Mouse (Mus musculus): ENCODE measurements around the gene Epp13.
"Not testable (repeated sequence)": the region's sequence is repeated elsewhere in the genome, so short reads cannot be mapped to it uniquely, and the experiment has no call there.

Gene Epp13

GRCm38 (mm10) chr7:6252410-6252809 is at the start of gene Epp13:
Gene Epp13, plus strand, starts transcription at chr7:6252710.
- CTCF ChIA-PET, result no interaction called here

- CTCF ChIA-PET, result no interaction called here
Observed at GRCm38 (mm10) chr7:6204200-6204599, 48.3 kb upstream of the Epp13 start.

DNA sequence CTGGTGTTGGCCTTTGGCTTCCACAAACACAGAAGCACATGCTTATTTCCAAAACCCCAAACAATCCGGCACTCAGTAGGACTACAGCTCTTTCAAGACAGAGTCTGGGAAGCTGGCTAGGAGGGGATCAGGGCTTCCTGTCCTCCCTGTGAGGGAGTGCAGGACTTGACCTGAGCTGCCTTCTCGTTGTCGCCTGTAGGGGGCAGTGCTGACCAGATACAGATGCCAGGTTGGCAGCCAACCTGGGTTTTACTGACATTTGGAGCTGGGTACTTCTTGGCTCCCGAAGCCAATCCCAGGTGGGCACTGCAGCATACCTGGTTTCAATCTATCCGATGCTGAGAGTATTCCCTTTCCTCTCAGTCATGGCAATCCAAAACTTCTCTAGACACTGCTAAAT is 39.4 kb upstream of the Epp13 start:
- CTCF ChIA-PET, result interaction anchor here (0.6 kb wide), 1 partner anchor 75 kb away, joined by 3 read pairs; no protein-coding TSS in a partner anchor

- CTCF ChIA-PET, result not testable (repeated sequence)
Observed at GRCm38 (mm10) chr7:6214691-6215090, 37.8 kb upstream of the Epp13 start.

- CTCF ChIA-PET, result no interaction called here
Observed at GRCm38 (mm10) chr7:6220147-6220546, 32.4 kb upstream of the Epp13 start.

DNA sequence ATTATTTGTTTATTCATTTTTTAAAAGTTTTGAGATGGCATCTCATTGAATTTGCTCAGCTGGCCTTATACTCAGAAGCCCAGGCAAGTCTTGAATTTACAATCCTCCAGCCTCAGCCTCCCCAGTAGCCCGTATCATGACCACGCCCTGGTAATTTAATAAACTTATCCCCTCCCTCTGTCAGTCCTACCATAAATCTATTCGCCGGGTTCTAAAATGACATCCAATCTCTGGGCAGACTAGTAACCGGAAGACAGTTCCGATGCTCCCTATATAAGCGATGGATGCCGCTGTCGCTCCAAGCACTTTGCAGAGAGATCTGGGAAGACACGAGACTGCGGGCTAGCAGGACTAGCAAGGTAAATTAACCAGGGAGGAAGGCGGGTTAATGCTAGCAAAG is 30.5 kb upstream of the Epp13 start, which contains the start of gene Zscan5b:
TSS of gene Zscan5b (plus strand) at position 301 of the 400 bp plus-strand sequence.
- CTCF ChIA-PET, result no interaction called here

DNA sequence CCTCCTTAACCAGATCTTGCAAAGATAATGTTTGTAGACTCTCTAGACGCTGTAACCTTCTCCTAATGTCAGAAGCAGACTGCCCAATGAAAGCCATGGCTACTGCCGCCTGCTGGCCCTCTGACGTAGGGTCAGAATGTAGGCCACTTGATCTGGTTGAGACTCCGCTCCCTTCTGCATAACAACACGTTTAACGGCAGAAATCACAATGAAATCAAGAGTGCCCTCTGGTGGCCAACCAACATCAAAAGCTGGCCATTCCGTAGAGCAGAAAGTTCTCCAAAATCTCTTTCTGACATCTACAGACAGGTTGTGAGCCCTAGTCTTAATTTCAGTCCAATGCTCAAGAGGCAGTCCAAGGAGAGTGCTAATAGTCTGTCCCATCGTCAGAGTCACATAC is 24.0 kb upstream of the Epp13 start:
- CTCF ChIA-PET, result not testable (repeated sequence)

- CTCF ChIA-PET, result no interaction called here
Observed at GRCm38 (mm10) chr7:6239787-6240186, 12.7 kb upstream of the Epp13 start.

DNA sequence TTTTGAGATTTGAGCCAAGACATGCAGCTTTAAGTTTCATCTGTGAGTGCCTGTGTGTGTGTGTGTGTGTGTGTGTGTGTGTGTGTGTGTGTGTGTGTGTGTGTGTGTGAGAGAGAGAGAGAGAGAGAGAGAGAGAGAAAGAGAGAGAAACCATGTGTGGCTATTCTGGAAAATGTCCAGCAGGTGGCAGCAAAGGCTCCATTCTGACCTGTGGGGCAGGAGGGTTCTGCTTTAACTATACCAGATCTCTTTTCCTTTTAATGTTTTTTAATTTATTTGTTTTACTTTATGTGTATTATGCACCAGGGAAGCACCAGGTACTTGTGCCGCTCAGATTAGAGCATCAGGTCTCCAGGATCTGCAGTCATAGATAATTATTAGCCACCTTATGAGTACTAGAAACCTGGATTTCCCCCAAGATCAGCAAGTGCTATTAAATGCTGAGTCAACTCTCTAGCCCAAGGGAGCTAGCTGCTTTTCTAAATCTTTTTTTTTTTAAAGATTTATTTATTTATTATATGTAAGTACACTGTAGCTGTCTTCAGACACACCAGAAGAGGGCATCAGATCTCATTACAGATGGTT is 11.6 kb upstream of the Epp13 start:
- CTCF ChIA-PET, result interaction anchor here (0.8 to 0.9 kb wide), 2 partner anchors 41 to 44 kb away, joined by 3 read pairs; partner anchors contain the start of gene Galp

DNA sequence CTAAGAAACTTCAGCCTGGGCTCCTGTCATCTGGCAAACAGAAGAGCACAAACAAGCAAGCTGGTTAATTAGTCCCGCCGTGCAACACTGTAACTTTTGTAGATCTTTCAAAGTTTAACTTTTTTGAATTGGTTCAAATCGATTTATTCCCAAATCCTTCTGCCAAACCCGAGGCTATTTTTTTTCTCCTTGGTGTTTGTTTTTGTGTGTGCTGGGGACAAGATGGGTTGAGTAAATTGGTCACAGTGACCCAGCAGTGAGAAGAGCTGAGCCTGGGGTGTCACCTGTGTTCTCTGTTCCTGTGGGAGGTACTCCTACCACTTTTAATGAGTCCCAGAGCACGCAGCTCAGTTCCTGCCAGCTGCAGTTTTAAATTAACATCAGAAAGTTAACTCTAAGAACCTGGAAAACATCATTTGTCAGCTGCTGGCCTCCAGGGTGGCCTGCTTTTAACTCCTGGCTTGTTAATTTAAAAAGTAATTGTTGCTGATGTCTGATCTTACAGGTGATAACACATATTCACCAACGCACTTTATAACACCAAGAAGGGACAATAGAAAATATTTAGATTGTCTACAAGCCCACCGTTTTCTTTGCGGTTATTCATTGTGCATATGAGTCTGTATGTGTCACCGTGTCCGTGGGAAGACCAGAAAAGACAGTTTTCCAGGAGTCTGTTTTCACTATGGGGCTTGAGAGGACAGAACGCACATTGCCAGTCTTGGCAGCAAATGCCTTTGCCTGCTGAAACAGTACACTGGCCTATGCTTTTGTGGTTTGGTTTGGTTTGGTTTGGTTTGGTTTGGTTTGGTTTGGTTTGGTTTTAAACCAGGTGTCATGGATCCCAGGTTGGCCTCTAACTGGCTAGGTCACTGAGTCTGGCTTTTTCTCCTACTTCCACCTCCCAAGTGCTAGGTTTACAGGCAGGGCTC is 7.9 kb upstream of the Epp13 start:
- CTCF ChIA-PET, result no interaction called here

GRCm38 (mm10) chr7:6254451-6254850 is 1.9 kb downstream of the Epp13 start:
- CTCF ChIA-PET, result no interaction called here

DNA sequence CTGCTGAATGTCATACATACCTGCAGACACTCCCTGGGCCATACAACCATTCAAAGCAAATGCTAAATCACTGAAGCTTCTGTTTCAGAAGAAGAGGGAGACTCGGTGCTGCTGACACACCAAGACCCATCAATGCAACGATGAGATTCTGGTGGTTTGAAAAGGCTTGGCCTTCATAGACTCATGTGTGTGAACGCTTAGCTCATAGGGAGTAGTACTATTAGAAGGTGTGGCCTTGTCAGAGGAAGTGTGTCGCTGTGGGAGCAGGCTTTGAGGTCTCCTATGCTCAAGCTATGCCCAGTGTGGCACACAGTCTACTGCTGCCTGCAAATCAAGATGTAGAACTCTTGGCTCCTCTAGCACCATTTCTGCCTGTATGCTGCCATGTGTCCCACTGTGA is 4.9 kb downstream of the Epp13 start:
- CTCF ChIA-PET, result no interaction called here

DNA sequence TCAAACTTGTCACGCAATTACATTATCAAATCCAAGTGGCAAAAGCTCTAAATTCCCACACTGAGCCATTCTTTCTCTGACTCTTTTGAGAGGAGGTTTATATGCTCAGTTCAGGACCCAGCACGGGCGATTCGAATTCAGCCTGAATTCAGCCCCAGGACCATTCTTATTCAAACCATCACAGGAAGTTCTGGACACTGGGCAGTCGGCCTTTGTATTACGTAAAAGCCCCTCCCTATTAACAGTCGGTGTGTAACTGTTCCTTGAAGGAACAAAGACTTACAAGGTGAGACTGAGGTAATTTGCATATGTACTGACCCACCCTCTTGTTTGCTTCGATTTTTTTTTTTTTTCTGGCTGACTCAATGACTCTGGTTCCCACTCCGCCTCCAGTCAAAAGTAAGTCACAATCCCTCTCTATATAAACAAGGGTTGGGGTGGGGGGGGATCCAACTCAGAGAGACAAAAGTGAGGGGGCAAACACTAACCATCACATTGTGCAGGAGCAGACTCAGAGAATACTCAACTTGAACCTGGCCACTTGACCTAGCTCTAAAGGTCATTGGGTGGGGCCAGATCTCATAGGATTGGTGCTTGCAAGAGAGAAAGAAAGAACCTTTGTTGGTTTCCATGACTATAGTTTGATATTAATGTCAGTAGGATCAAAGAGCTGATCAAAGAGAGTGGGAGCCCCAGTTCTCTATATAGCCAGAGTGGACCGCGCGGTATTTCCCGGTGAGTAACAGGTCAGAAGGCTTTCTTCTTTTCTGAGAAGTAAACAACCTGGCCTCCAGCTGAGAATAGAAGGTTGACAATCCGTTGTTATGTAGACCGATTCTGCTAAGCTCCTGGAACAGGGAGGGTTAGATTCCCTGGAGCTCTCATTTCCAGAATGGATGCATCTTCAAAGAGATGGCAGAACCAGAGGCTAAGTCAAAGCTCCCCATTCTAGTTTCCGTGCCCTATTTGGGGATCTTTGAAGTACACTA is 6.0 kb downstream of the Epp13 start:
- CTCF ChIA-PET, result no interaction called here

- CTCF ChIA-PET, result interaction anchor here (0.6 kb wide), 1 partner anchor 174 kb away, joined by 3 read pairs; no protein-coding TSS in a partner anchor
Observed at GRCm38 (mm10) chr7:6260004-6260403, 7.5 kb downstream of the Epp13 start.

- CTCF ChIA-PET, result interaction anchor here (0.6 kb wide), 1 partner anchor 172 kb away, joined by 3 read pairs; no protein-coding TSS in a partner anchor
Observed at GRCm38 (mm10) chr7:6262120-6262519, 9.6 kb downstream of the Epp13 start.

DNA sequence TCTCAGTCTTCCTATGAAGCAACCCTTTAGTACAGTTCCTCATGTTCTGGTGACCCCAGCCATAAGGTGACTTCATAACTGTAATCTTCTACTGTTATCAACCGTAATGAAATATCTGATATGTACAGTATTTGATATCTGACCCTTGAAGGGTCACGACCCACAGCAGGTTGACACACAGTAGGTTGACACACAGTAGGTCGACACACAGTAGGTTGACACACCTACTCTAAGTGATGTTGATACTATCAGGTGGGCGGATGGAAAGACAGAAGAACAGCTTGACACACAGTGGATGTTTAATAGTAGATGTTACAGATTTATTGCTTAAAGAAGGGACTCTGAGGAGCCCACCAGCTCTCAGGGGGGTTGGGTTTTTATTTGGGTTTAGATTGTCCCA is 10.5 kb downstream of the Epp13 start:
- CTCF ChIA-PET, result interaction anchor here (0.7 kb wide), 1 partner anchor 9 kb away, joined by 5 read pairs; no protein-coding TSS in a partner anchor

- CTCF ChIA-PET, result no interaction called here
Observed at GRCm38 (mm10) chr7:6265695-6266094, 13.2 kb downstream of the Epp13 start.

DNA sequence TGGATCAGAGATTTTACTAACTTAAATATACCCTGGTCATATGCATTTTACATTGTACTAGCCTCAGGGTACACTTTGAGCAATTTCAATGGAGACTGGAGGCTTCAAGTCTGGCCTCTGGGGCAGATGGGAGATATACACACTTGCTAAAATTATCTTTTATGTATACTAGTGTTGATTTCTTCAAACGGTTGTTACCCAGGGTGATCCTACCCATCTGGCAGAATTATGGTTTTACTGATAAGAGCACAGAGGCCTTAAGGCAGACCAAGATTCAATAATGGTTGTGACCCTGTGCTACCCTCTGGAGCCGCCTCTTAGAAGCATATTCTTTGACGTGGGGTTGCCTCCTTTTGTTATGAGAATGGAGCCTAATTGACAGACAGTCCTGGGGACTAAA is 25.4 kb downstream of the Epp13 start:
- CTCF ChIA-PET, result no interaction called here

GRCm38 (mm10) chr7:6282749-6283148 is 30.2 kb downstream of the Epp13 start:
- CTCF ChIA-PET, result interaction anchor here (0.7 to 0.8 kb wide), 2 partner anchors 42 to 129 kb away, joined by 3 to 4 read pairs; no protein-coding TSS in a partner anchor

- CTCF ChIA-PET, result interaction anchor here (0.7 kb wide), 1 partner anchor 129 kb away, joined by 4 read pairs; no protein-coding TSS in a partner anchor
Observed at GRCm38 (mm10) chr7:6283451-6284075, 31.1 kb downstream of the Epp13 start.

GRCm38 (mm10) chr7:6284442-6285012 is 32.0 kb downstream of the Epp13 start:
- CTCF ChIA-PET, result no interaction called here
